Mouse (Mus musculus) gastrocnemius, postnatal 25 days (tissue): ENCODE results near the gene Lca5. TPM values are rescaled to one million over a fixed set of nuclear protein-coding genes. Genes with fewer than 3 reads are reported as not detected.

Experiments used
- DNase-seq: peaks from one replicate; pipeline ENCODE4 v3.0.0; 2022
- total RNA-seq, 2 experiments: library from RNA; stranded (reverse); gene quantifications; 1 replicate in 1 of 2; 2 replicates in 1 of 2; pipeline ENCODE4 v1.2.3; 2021

The Lca5 gene
- total RNA-seq, 2 experiments from 2014 or later: 0.99 to 2.2 TPM

DNA sequence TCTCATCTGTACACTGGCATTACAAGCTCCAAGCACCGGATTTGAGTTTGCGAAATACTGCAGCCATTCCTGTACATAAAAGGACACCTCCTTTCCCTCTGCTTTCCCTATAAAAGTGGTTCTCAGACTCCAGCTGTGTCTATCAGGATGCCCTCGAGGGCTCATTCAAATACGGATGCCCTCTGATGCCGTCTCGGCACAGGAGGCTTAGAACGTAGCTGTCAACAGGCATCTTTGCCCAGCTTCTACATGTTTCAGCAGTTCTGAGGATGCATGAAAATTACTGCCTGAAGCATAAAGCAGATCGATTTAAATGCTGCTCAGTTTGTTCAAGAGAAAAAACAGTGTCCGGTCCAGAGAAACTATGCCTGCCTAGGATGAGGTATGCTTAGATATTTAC is 51.4 kb downstream of the Lca5 start:
- DNase-seq: no peak

DNA sequence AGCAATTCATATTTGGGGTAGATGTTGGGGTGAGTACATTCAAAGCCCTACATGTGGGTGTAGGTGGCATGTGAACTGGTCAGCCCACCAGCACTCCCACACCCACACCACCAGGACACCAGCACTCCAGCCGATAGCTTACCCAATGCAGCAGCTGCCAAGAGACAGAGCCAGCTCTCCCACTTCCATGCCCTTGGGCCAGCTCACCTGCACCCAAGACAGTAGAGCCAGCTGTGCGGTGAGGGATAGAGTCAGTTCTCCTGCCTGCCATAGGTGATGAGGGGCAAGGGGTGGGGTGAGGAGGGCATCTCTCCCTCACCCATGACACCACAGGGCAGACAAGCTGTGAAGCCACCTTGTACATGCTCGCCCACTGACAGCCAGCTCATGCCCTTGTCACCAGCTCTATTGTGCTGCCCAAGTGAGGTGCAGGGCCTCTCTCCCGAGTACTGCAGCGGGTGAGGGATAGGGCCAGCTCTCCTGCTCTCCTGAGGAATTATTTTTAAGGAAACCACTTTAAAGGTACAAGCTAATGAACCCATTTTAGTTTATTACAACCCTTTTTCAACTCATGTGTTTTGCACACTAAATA is 54.6 kb downstream of the Lca5 start:
- no peak for DNase-seq

DNA sequence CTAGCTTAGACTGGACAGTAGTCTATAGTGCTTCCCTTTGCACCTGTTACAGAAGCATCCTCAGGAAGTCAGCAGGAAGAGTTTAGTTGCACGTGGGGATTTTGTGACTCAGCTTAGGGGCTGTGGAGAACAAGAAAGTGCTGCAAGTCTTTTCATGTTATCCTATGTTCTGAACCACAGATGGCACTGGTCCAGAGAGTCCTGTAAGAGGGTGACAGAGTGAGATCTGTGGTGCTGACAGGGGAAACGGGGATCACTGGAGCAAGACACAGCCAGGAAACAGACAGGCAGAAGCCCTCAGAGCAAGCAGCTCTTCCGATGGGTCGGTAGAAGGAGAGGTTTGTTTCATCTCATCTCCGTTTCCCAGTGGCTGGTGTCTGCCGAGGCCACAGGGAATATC is 55.6 kb downstream of the Lca5 start:
- no peak for DNase-seq

DNA sequence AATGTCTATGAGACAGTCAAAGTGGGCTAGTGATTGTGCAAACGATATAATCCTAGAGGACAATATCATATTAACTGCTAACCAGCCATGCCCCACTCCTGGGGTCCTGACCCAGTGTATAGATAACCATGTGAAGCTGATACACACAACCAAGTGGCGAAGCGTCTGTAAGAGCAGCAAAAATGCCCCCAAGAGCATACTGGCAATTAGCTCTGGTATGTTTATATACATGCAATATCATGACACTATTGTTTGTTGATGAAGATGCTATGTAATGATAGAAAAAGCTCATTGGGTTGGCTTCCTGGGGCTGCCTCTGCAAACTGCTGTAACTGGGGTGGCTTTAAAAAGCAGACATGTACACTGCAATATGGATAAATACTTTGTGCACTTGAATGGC is 57.7 kb downstream of the Lca5 start:
- no peak for DNase-seq

DNA sequence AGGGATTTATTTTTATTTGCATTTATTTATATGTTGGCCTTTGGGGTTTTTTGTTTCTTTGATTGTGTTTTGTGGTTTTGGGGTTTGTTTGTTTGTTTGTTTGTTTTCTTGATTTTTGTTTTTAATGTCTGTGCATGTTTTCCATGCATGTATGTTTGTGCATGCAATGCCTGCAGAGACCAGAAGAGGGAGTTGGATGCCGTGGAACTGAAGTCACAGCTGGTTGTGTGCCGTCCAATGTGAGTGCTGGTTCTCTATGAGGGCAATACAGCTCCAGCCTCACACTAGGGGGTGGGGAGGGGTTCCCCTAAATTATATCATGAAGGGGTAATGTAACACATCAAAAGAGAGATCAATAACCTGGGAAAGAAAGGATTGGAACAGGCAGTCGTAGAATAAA is 58.2 kb downstream of the Lca5 start:
- no peak for DNase-seq

DNA sequence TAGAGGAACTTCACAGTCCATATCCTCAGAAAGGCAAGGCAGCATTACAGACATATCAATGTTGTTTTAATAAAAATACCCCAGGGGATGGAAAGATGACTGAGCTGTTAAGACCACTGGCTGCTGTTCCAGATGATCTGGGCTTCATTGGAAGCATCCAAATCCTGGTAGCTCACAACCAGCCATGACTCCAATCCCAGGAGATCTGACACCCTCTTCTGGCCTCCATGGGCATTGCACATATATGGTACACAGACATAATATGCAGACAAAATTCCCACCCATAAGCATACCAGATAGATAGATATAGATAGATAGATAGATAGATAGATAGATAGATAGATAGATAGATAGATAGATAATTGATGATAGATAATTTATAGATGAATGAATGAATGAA is 59.6 kb downstream of the Lca5 start:
- no peak for DNase-seq

DNA sequence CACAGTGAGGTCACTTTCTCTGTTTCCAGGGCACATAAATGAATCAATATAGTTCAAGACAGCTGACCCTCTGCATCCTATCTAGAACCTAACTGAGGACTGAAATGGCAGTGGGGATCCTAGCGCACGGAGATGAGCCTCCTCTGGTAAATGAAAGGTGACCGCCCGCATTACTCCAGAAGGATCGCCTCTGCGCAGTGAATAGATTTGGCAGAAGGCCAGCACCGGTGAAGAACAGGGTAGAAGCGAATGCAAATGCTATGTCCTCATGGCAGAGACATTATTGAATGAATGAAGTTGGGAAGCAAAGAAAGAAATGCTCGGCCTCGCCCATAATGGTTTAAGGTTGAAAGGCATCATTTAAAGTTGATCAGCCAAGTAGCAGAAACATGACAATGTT is 61.3 kb downstream of the Lca5 start:
- no peak for DNase-seq

DNA sequence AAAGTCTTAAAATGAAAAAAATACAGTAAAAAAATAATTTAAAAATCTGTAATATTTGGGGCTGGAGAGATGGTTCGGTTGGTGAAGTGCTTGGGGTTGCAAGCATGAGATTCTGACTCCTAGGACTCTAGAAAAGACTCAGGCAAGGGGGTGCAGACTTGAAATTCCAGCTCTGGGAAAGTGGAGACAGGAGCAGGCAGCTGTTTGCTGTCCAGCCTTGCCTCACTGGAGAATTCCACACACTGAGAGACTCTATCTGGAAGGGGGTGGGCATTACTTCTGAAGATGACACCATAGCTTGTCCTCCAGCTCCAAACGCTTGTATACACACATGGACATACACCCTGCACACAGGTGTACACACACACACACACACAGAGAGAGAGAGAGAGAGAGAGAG is 63.8 kb downstream of the Lca5 start:
- no peak for DNase-seq

DNA sequence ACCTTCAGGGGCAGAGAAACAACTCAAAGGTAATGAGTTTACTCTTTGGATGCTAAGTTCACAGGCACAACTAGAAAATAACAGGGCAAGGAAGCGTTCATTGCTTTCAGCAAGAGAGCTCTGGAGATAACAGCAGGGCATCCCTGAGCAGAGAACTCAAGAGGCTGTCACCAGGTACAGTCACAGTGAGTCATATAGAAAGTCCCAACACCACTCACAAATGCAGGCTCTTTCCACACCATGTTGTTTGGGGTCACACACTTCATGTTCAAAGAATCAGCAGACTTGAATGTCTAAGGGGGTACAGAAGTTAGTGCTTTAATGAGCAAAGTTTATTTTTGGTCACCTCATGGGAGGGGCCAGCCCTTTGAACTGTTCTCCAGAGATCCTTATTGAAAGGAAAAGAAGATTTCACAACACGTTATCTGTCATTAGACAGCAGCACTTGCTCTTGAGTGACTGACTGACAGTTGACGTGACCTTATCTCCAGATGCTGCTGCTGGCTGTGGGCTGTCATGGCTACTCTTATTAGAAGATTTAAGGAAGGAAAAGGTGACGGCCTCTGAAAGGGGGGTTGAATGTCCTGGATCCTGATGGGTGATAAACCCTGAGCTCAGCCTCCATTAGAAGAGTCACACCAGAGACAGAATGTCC is 65.3 kb downstream of the Lca5 start:
- DNase-seq: no peak

DNA sequence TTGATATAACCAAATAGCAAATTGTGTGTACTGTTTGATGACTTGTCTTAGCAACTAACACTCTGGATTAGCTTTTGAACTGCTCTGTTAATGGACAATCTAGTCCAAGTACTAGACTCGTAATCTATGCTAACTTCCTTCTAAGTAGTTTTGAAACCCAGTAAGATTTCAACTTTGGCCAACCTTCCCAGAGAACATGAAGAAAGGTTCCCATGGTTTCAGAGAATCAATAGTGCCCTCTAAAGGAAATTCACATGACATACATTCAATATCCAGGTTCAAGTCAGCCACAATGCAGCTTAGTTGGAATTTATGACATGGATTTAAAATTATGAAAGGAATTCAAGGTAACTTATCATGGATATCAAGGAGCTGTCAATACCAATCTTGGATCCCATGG is 70.0 kb downstream of the Lca5 start:
- DNase-seq: no peak

DNA sequence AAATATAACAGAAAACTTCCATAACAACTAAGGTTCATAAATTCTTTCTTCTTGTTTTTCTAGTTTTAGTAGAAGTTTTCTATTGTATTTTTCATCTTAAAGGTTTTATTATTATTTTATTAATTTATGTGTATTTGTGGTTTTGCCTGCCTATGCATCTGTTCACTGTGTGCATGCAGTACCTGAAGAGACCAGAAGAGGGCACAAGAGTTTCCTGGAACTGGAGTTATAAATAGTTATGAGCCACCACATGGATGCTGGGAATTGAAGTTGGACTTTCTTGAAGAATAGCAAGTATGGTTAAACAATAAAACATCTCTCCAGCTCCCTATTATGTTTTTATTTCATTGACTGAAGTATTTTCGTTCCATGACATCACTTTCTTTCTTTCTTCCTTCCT is 72.7 kb downstream of the Lca5 start:
- no peak for DNase-seq

DNA sequence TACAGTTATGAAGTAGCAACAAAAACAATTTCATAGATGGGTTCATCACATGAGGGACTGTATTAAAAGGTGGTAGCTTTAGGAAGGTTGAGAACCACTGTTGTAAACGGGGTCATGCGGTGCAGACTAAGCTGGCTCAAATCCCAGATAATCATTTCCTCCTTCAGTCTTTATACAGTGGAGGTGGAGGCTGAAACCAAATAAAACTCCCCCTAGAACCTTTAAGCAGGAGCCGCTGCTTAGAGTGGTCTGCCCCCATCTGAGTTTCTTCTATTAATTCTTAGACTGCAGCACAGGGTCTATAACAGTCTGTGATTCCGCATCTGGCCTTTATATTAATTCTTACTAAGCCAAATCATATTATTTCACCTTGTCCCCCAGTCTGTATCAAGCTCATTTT is 85.1 kb downstream of the Lca5 start:
- DNase-seq: no peak

DNA sequence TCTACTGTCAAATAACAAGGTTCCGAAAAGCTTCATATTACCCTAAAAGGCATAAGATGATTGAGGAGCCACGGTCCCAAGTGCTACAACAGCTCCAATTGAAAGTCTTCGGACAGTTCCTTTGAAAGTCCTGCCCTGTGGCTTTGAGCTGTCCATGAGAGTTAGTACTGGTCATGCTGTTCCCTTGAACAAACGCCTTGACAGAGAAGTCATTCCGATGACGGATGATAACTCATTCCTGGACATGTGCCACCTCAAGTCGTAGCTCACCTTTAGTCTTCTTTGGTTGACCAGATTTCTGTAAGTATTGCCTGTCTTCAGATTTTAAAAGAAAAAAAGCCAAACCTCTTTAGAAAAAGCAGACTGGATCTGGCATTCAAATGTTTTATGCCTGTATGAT is 87.6 kb downstream of the Lca5 start:
- DNase-seq: no peak

DNA sequence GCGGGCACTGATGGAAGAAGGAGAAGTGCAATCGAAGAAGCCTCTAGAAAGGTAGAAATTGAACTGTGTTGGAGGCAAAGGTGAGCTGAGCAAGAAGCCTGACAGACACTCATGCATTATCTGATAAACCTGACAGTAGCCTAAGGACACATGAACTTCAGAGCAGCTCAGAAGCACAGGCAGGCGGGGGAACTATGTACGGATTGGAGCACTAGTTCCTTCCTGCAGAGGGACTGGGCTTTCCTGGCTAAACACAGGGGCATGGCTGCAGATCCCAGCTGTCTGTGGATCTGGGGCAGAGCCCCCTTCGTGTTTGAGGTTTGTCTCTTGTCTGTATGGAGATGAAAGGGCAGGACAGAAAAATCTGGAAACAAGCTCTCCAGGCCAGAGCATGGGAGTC is 89.8 kb downstream of the Lca5 start:
- no peak for DNase-seq

DNA sequence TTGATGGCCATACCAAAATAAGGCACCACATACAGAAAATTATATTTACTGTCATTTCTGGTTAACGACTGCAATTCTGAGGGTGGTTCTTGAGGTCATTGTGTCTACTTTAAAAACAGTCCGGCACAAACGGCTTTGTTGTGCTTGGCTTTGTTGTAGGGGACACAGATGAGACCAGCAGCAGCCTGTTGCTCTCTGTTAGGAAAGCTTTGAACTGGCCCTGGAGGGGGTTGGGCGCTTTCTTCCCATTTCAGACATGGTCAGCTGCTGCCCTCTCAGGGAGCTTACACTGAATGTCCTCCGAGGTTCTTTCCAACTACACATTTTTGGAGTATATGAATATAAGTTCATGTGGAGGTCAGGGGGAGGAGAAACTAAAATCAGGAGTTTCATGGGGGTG is 90.3 kb downstream of the Lca5 start:
- peak; percentile 37 for DNase-seq

DNA sequence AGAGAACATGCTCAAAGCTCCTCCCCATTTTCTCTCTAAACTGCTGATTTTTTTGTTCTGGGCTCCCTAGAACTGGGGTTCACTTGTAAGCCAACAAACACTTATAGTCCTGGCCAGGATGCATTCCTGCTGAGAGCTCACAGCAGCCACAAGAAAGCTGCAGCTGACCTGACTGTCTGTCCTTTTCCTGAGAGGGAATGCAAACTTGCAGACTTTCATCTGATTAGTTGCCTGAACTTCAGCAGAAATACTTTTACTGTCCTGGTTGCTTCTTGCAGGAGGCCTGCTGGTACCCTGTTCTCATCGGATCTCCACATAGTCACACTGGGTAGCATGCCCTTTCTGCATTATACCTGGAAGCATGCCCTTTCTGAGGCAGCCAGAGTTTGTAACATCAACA is 91.0 kb downstream of the Lca5 start:
- no peak for DNase-seq

DNA sequence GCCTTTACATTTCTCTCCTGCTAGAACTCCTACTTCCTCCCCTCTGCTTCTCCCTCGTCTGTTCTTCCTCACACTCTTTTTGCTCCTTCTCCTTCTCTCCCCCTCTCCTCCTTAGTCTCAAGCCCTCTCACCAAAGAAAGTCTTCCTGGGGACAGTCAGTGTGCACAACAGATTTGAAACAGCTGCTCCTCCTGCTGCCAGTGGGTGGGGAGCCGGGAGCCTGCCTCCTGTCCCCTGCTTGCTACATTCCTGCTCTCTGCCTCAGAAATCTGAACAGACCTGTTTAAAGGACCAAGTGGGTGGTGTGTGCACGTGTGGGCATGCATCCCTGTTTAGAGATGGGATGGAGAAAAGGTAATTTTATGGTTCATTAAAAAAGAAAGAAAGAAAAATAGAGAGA is 91.4 kb downstream of the Lca5 start:
- DNase-seq: peak; percentile 16

DNA sequence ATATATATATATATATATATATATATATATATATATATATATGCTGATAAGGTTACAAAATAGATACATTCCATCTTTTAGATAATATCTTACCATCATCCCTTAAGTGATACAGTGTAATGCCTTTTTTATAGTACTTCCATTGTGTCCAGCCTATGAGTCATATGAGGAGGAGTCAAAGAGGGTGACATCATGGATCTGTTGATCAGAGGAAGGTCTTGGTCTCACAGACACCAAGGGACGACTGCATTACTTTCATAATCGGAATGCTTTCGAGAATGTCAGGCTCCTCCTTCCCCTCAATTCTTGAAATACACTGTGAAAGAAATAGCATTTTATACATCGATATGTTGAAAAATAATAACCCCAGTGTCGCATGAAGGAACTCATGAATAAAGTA is 93.4 kb downstream of the Lca5 start:
- DNase-seq: no peak

DNA sequence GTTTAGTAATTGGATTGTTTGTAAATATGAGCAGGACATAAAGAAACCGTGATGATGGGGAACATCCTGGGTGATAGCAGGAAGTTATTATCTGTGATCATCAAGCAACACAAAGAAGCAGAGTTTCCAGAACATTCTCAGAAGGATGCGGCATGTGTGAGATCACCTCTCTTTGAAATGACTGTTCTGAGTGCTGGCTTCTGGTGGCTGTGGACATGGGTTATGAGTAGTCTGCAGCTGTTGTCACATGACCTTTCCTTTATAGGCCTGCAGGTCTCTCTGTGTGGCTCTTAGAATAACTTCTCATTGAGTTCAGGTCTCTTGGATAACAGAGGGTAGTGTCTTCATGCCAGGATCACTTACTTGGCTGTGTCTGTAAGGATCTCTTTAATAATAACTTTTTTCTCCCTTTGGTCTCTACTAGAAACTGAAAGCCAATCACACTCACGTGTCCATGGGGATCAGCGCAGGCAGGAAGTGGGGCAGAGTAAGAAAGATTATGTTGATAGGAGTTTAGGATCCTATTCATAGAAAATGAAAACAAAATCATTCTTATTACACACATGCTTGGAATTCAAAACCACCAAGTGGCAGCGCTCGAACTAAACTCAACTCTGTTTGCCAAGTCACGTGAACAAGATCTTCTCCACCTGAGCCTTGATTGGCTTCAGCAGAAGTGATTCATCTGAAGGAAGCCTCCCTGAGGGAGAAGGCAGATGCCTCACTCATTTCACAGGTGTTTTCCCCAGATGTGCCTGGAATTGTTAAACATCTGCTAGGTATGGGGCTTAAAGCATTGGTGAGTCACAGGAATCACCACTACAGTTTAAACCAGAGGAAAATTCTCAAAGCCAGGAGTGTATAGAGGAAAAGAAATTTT is 98.2 kb downstream of the Lca5 start:
- no peak for DNase-seq
